In genomic region chr14:121919752-121920151, GRCm38 (mm10) we compare ENCODE assay signal across 9 mouse cellular contexts. TPM values are rescaled to one million over a fixed set of nuclear protein-coding genes. Genes with fewer than 3 reads are reported as not detected.
DNase-seq lines count a peak whose midpoint lies in the region; ATAC-seq and TF ChIP-seq lines count a peak whose summit lies in the region.
"Had no signal": no experiment of that assay in that cellular context is flagged by ENCODE, and none has a peak within 500 bp of the region (broad histone marks: within the 10 kb centered on the region; RNA-seq: fewer than 3 reads in every experiment).

No protein-coding gene starts in this region.

- H3K4me3 ChIP-seq in lung, adult 2 months (replicated peaks; ENCODE audit: extremely low read depth, low read depth, low read length): no peak overlapping the region
- H3K4me3 ChIP-seq: lung, embryonic 15.5 days had no signal

- ATAC-seq in activated CD4-positive, CD25-positive, alpha-beta regulatory T cell, adult 4 months: peak; percentile 4
- ATAC-seq in megakaryocyte progenitor cell, adult 5-6 weeks (replicated peaks; ENCODE audit: poor library complexity): peak; percentile 49

- TF ChIP-seq POLR2A in lung, adult 2 months (IDR thresholded peaks at IDR 0.05; ENCODE audit: borderline replicate concordance, extremely low read depth, low read depth, low read length): no peak

- H3K4me1 ChIP-seq in lung, adult 2 months (ENCODE audit: control insufficient read depth, insufficient read depth, low read length): no peaks in the 10 kb centered on the region; the same call in 1 of the 2 replicates

- peak; percentile 42 for DNase-seq in cerebellum, adult 9-10 months
- DNase-seq in cerebellum, postnatal 4 days (ENCODE audit: low spot score in 2 of 2): no peak
- no peak for DNase-seq in lung, adult 2 months
- DNase-seq in lung, postnatal 25 days (ENCODE audit: low spot score): no peak
- no peak for DNase-seq in urinary bladder, postnatal 36 days (ENCODE audit: low spot score in 2 of 2)
- no peak for DNase-seq in heart, adult 18-20 months

- WGBS in lung, adult 2 months: 3% methylated on average over 3 of the region's 3 CpGs

- TF ChIP-seq CTCF in lung, adult 2 months (IDR thresholded peaks at IDR 0.05; ENCODE audit: insufficient read depth, low read length): peak; percentile 47

RNA-seq across cellular contexts. Expression of gene Gpr18, which starts 4.2 kb away (rescaled TPM):
- polyA plus RNA-seq in lung, adult 2 months (2012; rRNA removed): 5.6 and 8.3 TPM in 2 replicates
- 10 to 100 TPM; 83.8 to 86.0 TPM for polyA plus RNA-seq in activated CD4-positive, CD25-positive, alpha-beta regulatory T cell, adult 4 months (2017; shearing (Covaris generic))
- total RNA-seq in megakaryocyte progenitor cell, adult 5-6 weeks (2015): 0.68 and 2.1 TPM in 2 replicates
- total RNA-seq in megakaryocyte progenitor cell, adult 5-6 weeks (2017): 0.34 and 1.9 TPM in 2 replicates
- total RNA-seq in heart, adult 18-20 months (2021): 1 to 10 TPM in 1 of 2 experiments, under 1 TPM in 1; 0.22 to 1.8 TPM

RNA-seq across cellular contexts. Expression of gene Ubac2, which starts 41.3 kb away (rescaled TPM):
- polyA plus RNA-seq in lung, adult 2 months (2012; rRNA removed): 37.7 and 47.1 TPM in 2 replicates
- 10 to 100 TPM; 62.5 to 75.1 TPM for polyA plus RNA-seq in activated CD4-positive, CD25-positive, alpha-beta regulatory T cell, adult 4 months (2017; shearing (Covaris generic))
- total RNA-seq in megakaryocyte progenitor cell, adult 5-6 weeks (2015): 31.1 and 33.5 TPM in 2 replicates
- 19.0 and 25.2 TPM in 2 replicates for total RNA-seq in megakaryocyte progenitor cell, adult 5-6 weeks (2017)
- total RNA-seq in heart, adult 18-20 months (2021): 10 to 100 TPM; 28.9 to 31.0 TPM

RNA-seq across cellular contexts. Expression of gene Gpr183, which starts 45.2 kb away (rescaled TPM):
- polyA plus RNA-seq in lung, adult 2 months (2012; rRNA removed): 2.3 and 3.1 TPM in 2 replicates
- 100 to 1,000 TPM; 104 to 118 TPM for polyA plus RNA-seq in activated CD4-positive, CD25-positive, alpha-beta regulatory T cell, adult 4 months (2017; shearing (Covaris generic))
- total RNA-seq in megakaryocyte progenitor cell, adult 5-6 weeks (2015): 4.0 and 7.1 TPM in 2 replicates
- 2.2 and 3.5 TPM in 2 replicates for total RNA-seq in megakaryocyte progenitor cell, adult 5-6 weeks (2017)
- total RNA-seq in heart, adult 18-20 months (2021): 1 to 10 TPM in 1 of 2 experiments, under 1 TPM in 1; 0.62 to 1.8 TPM
